Comparison of ENCODE assay signal across 7 mouse cellular contexts in the genomic region with DNA sequence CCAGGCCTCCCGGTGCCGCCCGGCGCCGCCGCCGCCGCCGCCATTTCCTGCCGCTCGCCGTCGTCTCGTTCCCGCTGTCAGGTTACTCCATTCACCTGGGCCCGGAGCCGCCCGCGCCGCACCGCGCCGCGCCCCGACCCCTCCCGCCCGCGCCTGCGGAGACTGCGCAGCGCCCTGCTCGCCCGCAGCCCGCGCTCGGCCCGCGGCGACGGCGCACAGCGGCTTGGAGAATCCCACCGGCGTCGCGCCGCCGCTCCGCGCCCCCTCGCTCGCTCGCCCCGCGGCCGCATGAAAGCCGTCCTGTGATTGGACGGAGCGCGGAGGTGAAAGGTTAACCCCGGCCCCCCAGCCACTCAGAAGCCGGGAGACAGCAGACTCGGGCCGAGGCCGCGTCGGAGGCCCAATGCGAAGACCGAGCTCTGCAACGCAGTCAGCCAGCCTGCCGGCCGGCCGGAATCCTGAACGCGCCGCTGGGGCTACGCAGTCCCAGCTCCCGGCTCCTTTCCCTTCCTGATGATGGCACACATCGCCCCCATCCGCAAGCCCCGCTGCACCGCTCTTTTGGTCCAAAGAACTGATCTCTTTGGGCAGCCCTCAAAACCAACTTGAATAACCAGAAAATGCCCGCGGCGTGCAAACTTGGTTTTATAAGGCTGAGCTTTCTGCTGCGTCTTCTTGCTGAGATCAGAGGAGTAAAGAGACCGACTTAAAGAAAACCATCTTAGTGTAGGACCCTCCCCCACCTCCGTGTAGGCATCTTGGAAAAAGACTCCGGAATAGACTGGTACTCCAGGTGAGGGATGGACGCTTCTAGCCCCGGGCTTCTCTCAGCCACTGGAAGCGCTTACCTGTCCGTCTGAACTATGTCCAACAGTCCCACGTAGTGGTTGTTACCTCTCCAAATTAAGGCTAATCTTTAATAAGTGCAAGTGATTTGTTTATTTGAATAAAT. TPM values are rescaled to one million over a fixed set of nuclear protein-coding genes. Genes with fewer than 3 reads are reported as not detected.
DNase-seq lines count a peak whose midpoint lies in the region; ATAC-seq lines count a peak whose summit lies in the region.

A gene (minus strand): TSS at position 139 of the 952 bp plus-strand sequence.

- peak within 1 kb of the TSS; percentile 63 for H3K4me3 ChIP-seq in embryonic facial prominence, embryonic 11.5 days (ENCODE audit: low read depth, low read length)
- H3K4me3 ChIP-seq in limb, embryonic 11.5 days (ENCODE audit: low read depth, low read length): peak within 1 kb of the TSS; percentile 76
- peak within 1 kb of the TSS; percentile 88 for H3K4me3 ChIP-seq in midbrain, embryonic 14.5 days (replicated peaks; ENCODE audit: low read depth, low read length)

- peak within 1 kb of the TSS; percentile 92 for H3K27ac ChIP-seq in embryonic facial prominence, embryonic 11.5 days (replicated peaks; ENCODE audit: low read depth, low read length)
- H3K27ac ChIP-seq in limb, embryonic 11.5 days (replicated peaks; ENCODE audit: low read depth, low read length): peak within 1 kb of the TSS; percentile 90
- H3K27ac ChIP-seq in midbrain, embryonic 14.5 days (replicated peaks; ENCODE audit: low read depth, low read length): peak within 1 kb of the TSS; percentile 92

- peaks cover 3% of the 10 kb centered on the region; the same call in 1 of the 2 replicates for H3K4me1 ChIP-seq in embryonic facial prominence, embryonic 11.5 days (ENCODE audit: control insufficient read depth, insufficient read depth, low read length)
- H3K4me1 ChIP-seq in limb, embryonic 11.5 days (ENCODE audit: control insufficient read depth, insufficient read depth, low read length): peaks cover 16% of the 10 kb centered on the region
- H3K4me1 ChIP-seq in midbrain, embryonic 14.5 days (ENCODE audit: control insufficient read depth, insufficient read depth, low read length): peaks cover 31% of the 10 kb centered on the region

- under 1% methylated on average over 81 of the region's 94 CpGs for WGBS in embryonic facial prominence, embryonic 11.5 days
- under 1% methylated on average over 84 of the region's 94 CpGs for WGBS in limb, embryonic 11.5 days
- WGBS in midbrain, embryonic 14.5 days: under 1% methylated on average over 92 of the region's 94 CpGs

- peak within 1 kb of the TSS; percentile 79 for H3K4me2 ChIP-seq in embryonic facial prominence, embryonic 11.5 days (ENCODE audit: low read depth, low read length)
- H3K4me2 ChIP-seq in limb, embryonic 11.5 days (ENCODE audit: low read depth, severe bottlenecking): peak within 1 kb of the TSS; percentile 67
- peak within 1 kb of the TSS; percentile 83 for H3K4me2 ChIP-seq in midbrain, embryonic 14.5 days (ENCODE audit: low read length)

- peak; percentile 99 for DNase-seq in adrenal gland, postnatal 14 days
- DNase-seq in embryonic facial prominence, embryonic 11.5 days (ENCODE audit: low spot score): peak; percentile 98
- peak; percentile 100 for DNase-seq in heart, adult 11 months
- DNase-seq in kidney, adult 18-20 months: peak; percentile 99
- DNase-seq in limb, embryonic 11.5 days (ENCODE audit: low spot score): peak; percentile 99
- DNase-seq in midbrain, embryonic 14.5 days: peak; percentile 98
- peak; percentile 93 to 98 for DNase-seq in spleen, adult 18-20 months

- no peaks in the 10 kb centered on the region for H3K27me3 ChIP-seq in embryonic facial prominence, embryonic 11.5 days (ENCODE audit: control insufficient read depth, insufficient read depth, low read length)
- no peaks in the 10 kb centered on the region for H3K27me3 ChIP-seq in limb, embryonic 11.5 days (ENCODE audit: control insufficient read depth, insufficient read depth, low read length)
- no peaks in the 10 kb centered on the region for H3K27me3 ChIP-seq in midbrain, embryonic 14.5 days (ENCODE audit: control insufficient read depth, insufficient read depth, low read length)

- peak; percentile 96 for ATAC-seq in embryonic facial prominence, embryonic 11.5 days (replicated peaks; ENCODE audit: insufficient number of reproducible peaks, low FRiP score, low TSS enrichment, low read depth)
- ATAC-seq in limb, embryonic 11.5 days (ENCODE audit: insufficient number of reproducible peaks, low FRiP score, low TSS enrichment, low read depth): peak; percentile 91
- ATAC-seq in midbrain, embryonic 14.5 days (ENCODE audit: low FRiP score, low TSS enrichment): peak; percentile 94

- H3K9ac ChIP-seq in embryonic facial prominence, embryonic 11.5 days (replicated peaks; ENCODE audit: low read length): peak within 1 kb of the TSS; percentile 98
- peak within 1 kb of the TSS; percentile 88 for H3K9ac ChIP-seq in limb, embryonic 11.5 days (ENCODE audit: low read length)
- peak within 1 kb of the TSS; percentile 97 for H3K9ac ChIP-seq in midbrain, embryonic 14.5 days (replicated peaks; ENCODE audit: low read length)

- no peaks in the 10 kb centered on the region for H3K9me3 ChIP-seq in embryonic facial prominence, embryonic 11.5 days (replicated peaks; ENCODE audit: control insufficient read depth, low read length)
- no peaks in the 10 kb centered on the region for H3K9me3 ChIP-seq in limb, embryonic 11.5 days (ENCODE audit: control insufficient read depth, low read length)
- no peaks in the 10 kb centered on the region for H3K9me3 ChIP-seq in midbrain, embryonic 14.5 days (ENCODE audit: control insufficient read depth, low read length)

- H3K36me3 ChIP-seq in embryonic facial prominence, embryonic 11.5 days (replicated peaks; ENCODE audit: control insufficient read depth, insufficient read depth, low read depth, low read length): no peaks in the 10 kb centered on the region; the same call in 1 of the 2 replicates
- no peaks in the 10 kb centered on the region; the same call in 1 of the 2 replicates for H3K36me3 ChIP-seq in limb, embryonic 11.5 days (ENCODE audit: control insufficient read depth, insufficient read depth, low read length)
- H3K36me3 ChIP-seq in midbrain, embryonic 14.5 days (ENCODE audit: control insufficient read depth, insufficient read depth, low read length): no peaks in the 10 kb centered on the region

RNA-seq across cellular contexts. Expression of the gene that starts here (rescaled TPM):
- total RNA-seq in adrenal gland, postnatal 14 days (2021): 53.3 and 58.6 TPM in 2 replicates
- 29.6 and 31.1 TPM in 2 replicates for polyA plus RNA-seq in embryonic facial prominence, embryonic 11.5 days (2014; fragmentation: Nextera tagmentation; extraction: Ambion mirVana)
- 36.9 and 38.7 TPM in 2 replicates for polyA plus RNA-seq in limb, embryonic 11.5 days (2014; fragmentation: Nextera tagmentation; extraction: Ambion mirVana)
- polyA plus RNA-seq in midbrain, embryonic 14.5 days (2014; fragmentation: Nextera tagmentation; extraction: Ambion mirVana): 34.2 and 37.9 TPM in 2 replicates

Comparison
In these comparisons a context has a peak if more than half of its experiments do, and no peak if none do; other contexts are left out.
1. Peak in every context shown above with its lines: DNase-seq, ATAC-seq, H3K4me3 ChIP-seq and H3K27ac ChIP-seq.